Mouse (Mus musculus) activated CD4-positive, CD25-positive, alpha-beta regulatory T cell, adult 9 weeks (primary cell): ENCODE measurements around the gene Wfdc16. TPM values are rescaled to one million over a fixed set of nuclear protein-coding genes. Genes with fewer than 3 reads are reported as not detected.

Source experiments
- polyA plus RNA-seq: library from polyadenylated mRNA; unstranded; fragments of 100-300 nt; shearing (Covaris generic); gene quantifications from one replicate; pipeline ENCODE4 v1.2.1, GENCODE M21; 2017

The Wfdc16 gene
- not detected for polyA plus RNA-seq

DNA sequence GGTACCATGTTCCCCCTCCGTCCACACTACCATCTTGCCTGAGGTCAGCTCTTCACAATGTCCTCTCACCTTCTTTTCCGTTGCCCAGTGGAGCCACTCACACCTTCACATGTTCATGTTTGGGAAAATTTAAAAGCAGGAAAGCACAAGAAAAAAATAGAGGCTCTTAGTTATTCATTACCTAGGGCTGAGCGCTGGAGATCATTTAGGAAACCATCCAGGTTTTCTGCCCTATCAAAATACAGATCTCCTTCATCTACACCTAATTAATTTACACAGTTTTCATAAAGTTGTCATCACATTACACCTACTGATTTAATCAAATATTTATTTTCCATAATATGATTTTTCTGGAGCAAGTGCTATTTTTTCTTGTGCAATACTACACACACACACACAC is at the start of gene Wfdc16:
Gene Wfdc16 (minus strand): TSS at position 101 of the 400 bp plus-strand sequence.

DNA sequence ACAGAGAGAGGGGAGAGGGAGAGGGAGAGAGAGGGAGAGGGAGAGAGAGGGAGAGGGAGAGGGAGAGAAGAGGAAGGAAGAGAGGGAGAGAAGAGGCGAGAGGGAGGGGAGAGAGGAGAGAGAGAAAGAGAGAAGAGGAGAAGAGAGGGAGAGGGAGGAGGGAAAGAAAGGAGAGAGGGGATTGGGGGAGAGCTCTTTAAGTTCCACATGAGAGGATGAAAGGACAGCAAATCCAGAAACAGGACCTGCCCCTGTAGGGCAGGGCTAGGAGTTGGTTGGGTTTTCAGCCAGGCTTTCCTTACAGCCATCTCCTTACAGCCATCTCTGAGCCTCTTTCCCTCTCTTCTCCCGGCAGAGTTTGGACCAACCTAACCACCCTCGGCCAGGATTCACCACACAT is 46.2 kb upstream of the Wfdc16 start, which contains the start of gene Wfdc13:
Gene Wfdc13 (plus strand): TSS at position 301 of the 400 bp plus-strand sequence.

GRCm38 (mm10) chr2:164673987-164674386 is 35.4 kb upstream of the Wfdc16 start, which contains the start of gene Wfdc11:
Gene Wfdc11, minus strand, starts transcription at chr2:164674087.

GRCm38 (mm10) chr2:164656483-164656882 is 17.9 kb upstream of the Wfdc16 start, which contains the start of gene Wfdc9:
Gene Wfdc9, minus strand, starts transcription at chr2:164656583.

DNA sequence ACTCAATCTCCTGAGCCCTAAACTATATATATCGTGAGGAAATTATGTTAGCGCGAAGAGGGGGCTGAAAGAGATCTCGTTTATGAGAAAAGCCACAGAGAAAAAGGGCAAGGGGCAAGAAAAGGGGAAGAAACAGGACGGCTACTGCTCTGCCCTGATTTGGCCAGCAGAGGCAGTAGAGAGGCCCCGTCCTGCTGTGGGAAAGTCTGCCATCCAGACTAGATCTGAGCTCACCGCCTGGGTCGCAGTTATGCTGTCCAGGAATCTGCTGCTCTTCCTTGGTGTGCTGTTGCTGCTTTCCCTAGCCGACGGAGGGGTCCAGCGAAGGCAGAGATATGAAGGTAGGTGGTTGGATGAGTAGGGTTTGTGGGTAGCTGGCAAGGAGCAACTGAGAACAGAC is 17.3 kb upstream of the Wfdc16 start, which contains the start of gene Wfdc10:
Gene Wfdc10 (plus strand): TSS at position 189 of the 400 bp plus-strand sequence.

DNA sequence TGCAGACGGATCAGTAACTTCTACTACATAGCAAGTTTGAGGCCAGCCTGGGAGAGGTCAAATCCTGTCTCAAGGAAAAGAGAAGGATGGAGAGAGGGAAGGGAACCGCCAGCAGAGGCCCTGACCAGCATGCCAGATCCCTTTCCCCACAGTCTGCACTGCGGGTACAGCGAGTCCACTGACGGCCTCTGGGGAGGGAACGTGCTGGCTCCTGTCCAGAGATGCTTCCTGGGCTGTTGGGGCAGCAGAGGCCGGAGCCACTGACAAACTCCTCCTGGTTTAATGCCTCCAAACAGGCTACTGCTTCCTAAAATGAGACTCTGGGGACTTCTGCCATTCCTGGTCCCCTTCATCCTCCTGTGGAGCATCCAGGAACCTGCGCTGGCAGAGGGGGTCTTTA is 25.1 kb downstream of the Wfdc16 start, which contains the start of the genes Wfdc6b and Wfdc8:
Gene Wfdc6b (plus strand): TSS at position 52 of the 400 bp plus-strand sequence.
Gene Wfdc8 (minus strand): TSS at position 156 of the 400 bp plus-strand sequence.

GRCm38 (mm10) chr2:164593494-164593893 is 45.1 kb downstream of the Wfdc16 start, which contains the start of gene Eppin:
Gene Eppin, minus strand, starts transcription at chr2:164593594.

DNA sequence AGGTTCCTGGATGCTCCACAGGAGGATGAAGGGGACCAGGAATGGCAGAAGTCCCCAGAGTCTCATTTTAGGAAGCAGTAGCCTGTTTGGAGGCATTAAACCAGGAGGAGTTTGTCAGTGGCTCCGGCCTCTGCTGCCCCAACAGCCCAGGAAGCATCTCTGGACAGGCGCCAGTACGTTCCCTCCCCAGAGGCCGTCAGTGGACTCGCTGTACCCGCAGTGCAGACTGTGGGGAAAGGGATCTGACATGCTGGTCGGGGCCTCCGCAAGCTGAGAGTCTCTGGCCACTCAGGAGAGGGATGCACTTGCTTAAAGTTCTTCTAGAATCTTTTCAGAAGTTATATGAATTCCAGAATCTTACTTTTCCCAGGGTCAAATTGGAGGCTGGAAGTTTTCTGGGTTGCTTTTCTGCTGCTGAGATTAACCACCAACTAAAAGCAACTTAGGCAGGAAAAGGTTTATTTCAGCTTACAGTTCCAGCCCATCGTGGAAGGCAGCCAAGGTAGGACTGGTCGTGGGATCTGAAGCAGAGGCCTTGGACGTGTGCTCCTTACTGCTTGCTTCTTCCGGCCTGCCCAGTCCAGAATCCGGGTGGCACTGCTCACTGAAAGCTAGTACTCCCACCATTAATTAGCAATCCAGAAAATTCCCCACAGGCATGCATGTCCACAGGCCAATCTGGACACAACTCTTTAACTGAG is 53.4 kb downstream of the Wfdc16 start, which contains the start of gene Wfdc6a:
Gene Wfdc6a (minus strand): TSS at position 423 of the 701 bp plus-strand sequence.

Other genes starting within 250 kb of the Wfdc16 start
- gene Slpi, start 249.7 kb downstream of the Wfdc16 start, polyA plus RNA-seq = 5.0 TPM
- gene Rbpjl, start 235.7 kb downstream of the Wfdc16 start, polyA plus RNA-seq = not detected
- not detected for gene Matn4, start 233.6 kb downstream of the Wfdc16 start, polyA plus RNA-seq
- gene Sdc4, start 194.9 kb downstream of the Wfdc16 start, polyA plus RNA-seq = 36.4 TPM
- 23.4 TPM for gene Sys1, start 181.8 kb downstream of the Wfdc16 start, polyA plus RNA-seq
- gene Gm20458, start 177.8 kb downstream of the Wfdc16 start, polyA plus RNA-seq = 2.2 TPM
- 0.31 TPM for gene Trp53tg5, start 165.1 kb downstream of the Wfdc16 start, polyA plus RNA-seq
- 5.9 TPM for gene Dbndd2, start 152.7 kb downstream of the Wfdc16 start, polyA plus RNA-seq
- 37.1 TPM for gene Pigt, start 141.3 kb downstream of the Wfdc16 start, polyA plus RNA-seq
- 5.5 TPM for gene Wfdc2, start 76.4 kb downstream of the Wfdc16 start, polyA plus RNA-seq
- gene Spint3, start 65.3 kb downstream of the Wfdc16 start, polyA plus RNA-seq = not detected
- not detected for gene Wfdc6a, start 53.3 kb downstream of the Wfdc16 start, polyA plus RNA-seq
- not detected for gene Eppin, start 45.2 kb downstream of the Wfdc16 start, polyA plus RNA-seq
- gene Wfdc6b, start 25.3 kb downstream of the Wfdc16 start, polyA plus RNA-seq = not detected
- not detected for gene Wfdc8, start 25.2 kb downstream of the Wfdc16 start, polyA plus RNA-seq
- gene Wfdc10, start 17.2 kb upstream of the Wfdc16 start, polyA plus RNA-seq = not detected
- gene Wfdc9, start 17.8 kb upstream of the Wfdc16 start, polyA plus RNA-seq = not detected
- gene Wfdc11, start 35.3 kb upstream of the Wfdc16 start, polyA plus RNA-seq = not detected
- not detected for gene Wfdc13, start 46.3 kb upstream of the Wfdc16 start, polyA plus RNA-seq
- not detected for gene Spint4, start 59.7 kb upstream of the Wfdc16 start, polyA plus RNA-seq
- not detected for gene Spint5, start 76.5 kb upstream of the Wfdc16 start, polyA plus RNA-seq
- gene Wfdc3, start 107.1 kb upstream of the Wfdc16 start, polyA plus RNA-seq = not detected
- gene Dnttip1, start 107.2 kb upstream of the Wfdc16 start, polyA plus RNA-seq = 13.0 TPM
- gene Ube2c, start 131.1 kb upstream of the Wfdc16 start, polyA plus RNA-seq = 18.4 TPM
- gene Tnnc2, start 141.2 kb upstream of the Wfdc16 start, polyA plus RNA-seq = not detected
- 8.1 TPM for gene Snx21, start 147.0 kb upstream of the Wfdc16 start, polyA plus RNA-seq
- gene Acot8, start 166.1 kb upstream of the Wfdc16 start, polyA plus RNA-seq = 42.7 TPM
- gene Zswim3, start 166.3 kb upstream of the Wfdc16 start, polyA plus RNA-seq = 9.2 TPM
- gene Zswim1, start 183.9 kb upstream of the Wfdc16 start, polyA plus RNA-seq = 26.5 TPM
- 0.60 TPM for gene Spata25, start 189.7 kb upstream of the Wfdc16 start, polyA plus RNA-seq
- gene Ctsa, start 194.1 kb upstream of the Wfdc16 start, polyA plus RNA-seq = 202 TPM
- gene Neurl2, start 194.7 kb upstream of the Wfdc16 start, polyA plus RNA-seq = 1.9 TPM
- 0.87 TPM for gene Pltp, start 218.9 kb upstream of the Wfdc16 start, polyA plus RNA-seq
- gene Pcif1, start 240.5 kb upstream of the Wfdc16 start, polyA plus RNA-seq = 123 TPM